8 mouse cellular contexts compared by ENCODE assay signal in genomic region chr3:134828875-134829530, GRCm38 (mm10). TPM values are rescaled to one million over a fixed set of nuclear protein-coding genes. Genes with fewer than 3 reads are reported as not detected.
DNase-seq lines count a peak whose midpoint lies in the region; ATAC-seq and TF ChIP-seq lines count a peak whose summit lies in the region.

Tacr3 (plus strand) TSS chr3:134829007.

- H3K4me2 ChIP-seq in lung, postnatal 0 days (replicated peaks; ENCODE audit: low read depth, low read length): peak within 1 kb of the TSS; percentile 19; the same call in 1 of the 2 replicates
- H3K4me2 ChIP-seq in liver, embryonic 12.5 days: peak within 1 kb of the TSS; percentile 55

- WGBS in lung, postnatal 0 days: under 1% methylated on average over 35 of the region's 36 CpGs
- 4% methylated on average over 36 of the region's 36 CpGs for WGBS in liver, embryonic 12.5 days (ENCODE audit: insufficient replicate concordance)

- no peaks in the 10 kb centered on the region for H3K9me3 ChIP-seq in lung, postnatal 0 days (ENCODE audit: low read length)
- 0 out of 2 replicates have a peak, but pooled peaks cover 3% of the 10 kb centered on the region for H3K9me3 ChIP-seq in liver, embryonic 12.5 days (replicated peaks)

- no peaks in the 10 kb centered on the region for H3K4me1 ChIP-seq in lung, postnatal 0 days (ENCODE audit: insufficient read depth, low read depth, low read length)
- no peaks in the 10 kb centered on the region for H3K4me1 ChIP-seq in liver, embryonic 12.5 days

- TF ChIP-seq EP300 in lung, postnatal 0 days (IDR thresholded peaks at IDR 0.05): no peak

- no peak for TF ChIP-seq CTCF in lung, postnatal 0 days (IDR thresholded peaks at IDR 0.05)

- DNase-seq in cerebellum, postnatal 25 days: peak; percentile 4 to 5
- DNase-seq in cerebellum, adult 9-10 months: no peak
- DNase-seq in lung, postnatal 0 days (ENCODE audit: low spot score): no peak
- no peak for DNase-seq in lung, postnatal 10 days
- DNase-seq in gonadal fat pad, adult 2 months (ENCODE audit: low read depth): peak; percentile 19
- peak; percentile 35 for DNase-seq in retina, postnatal 1 day
- no peak for DNase-seq in lung, postnatal 14 days

- no peak within 1 kb of the TSS for H3K27ac ChIP-seq in lung, postnatal 0 days (ENCODE audit: low read length)
- H3K27ac ChIP-seq in liver, embryonic 12.5 days: no peak within 1 kb of the TSS

- H3K27me3 ChIP-seq in lung, postnatal 0 days (replicated peaks; ENCODE audit: insufficient read depth, low read length): no peaks in the 10 kb centered on the region
- H3K27me3 ChIP-seq in liver, embryonic 12.5 days (replicated peaks): peaks cover 14% of the 10 kb centered on the region

- no peak within 1 kb of the TSS for H3K9ac ChIP-seq in lung, postnatal 0 days (replicated peaks; ENCODE audit: low read depth)
- no peak within 1 kb of the TSS for H3K9ac ChIP-seq in liver, embryonic 12.5 days

- no peak for ATAC-seq in lung, postnatal 0 days
- ATAC-seq in liver, embryonic 12.5 days: no peak

- 0 out of 2 replicates have a peak within 1 kb of the TSS, but pooled peaks have one; percentile 8 for H3K4me3 ChIP-seq in lung, postnatal 0 days (ENCODE audit: low read depth, low read length)
- peak within 1 kb of the TSS; percentile 21 for H3K4me3 ChIP-seq in liver, embryonic 12.5 days

- H3K36me3 ChIP-seq in lung, postnatal 0 days (ENCODE audit: insufficient read depth, low read length): no peaks in the 10 kb centered on the region
- no peaks in the 10 kb centered on the region for H3K36me3 ChIP-seq in liver, embryonic 12.5 days

RNA-seq across cellular contexts. Expression of gene Tacr3, which starts in this region (rescaled TPM):
- polyA plus RNA-seq in lung, postnatal 0 days (2015; fragmentation: Nextera tagmentation; extraction: Ambion mirVana): not detected in 2 replicates
- polyA plus RNA-seq in gonadal fat pad, adult 2 months (2012; rRNA removed): 0.05 TPM in 1 of 2 replicates, not detected in the other
- 0.07 and 0.12 TPM in 2 replicates for polyA plus RNA-seq in liver, embryonic 12.5 days (2016; fragmentation: Nextera tagmentation; extraction: Ambion mirVana)

Comparison
In these comparisons a context has a peak if more than half of its experiments do, and no peak if none do; other contexts are left out.
1. DNase-seq: peak in cerebellum, postnatal 25 days (2 of 2) and retina, postnatal 1 day (single experiment); none in cerebellum, adult 9-10 months (single experiment), lung, postnatal 0 days (single experiment), lung, postnatal 10 days (single experiment) and lung, postnatal 14 days (single experiment).
2. Peak in DNase-seq in gonadal fat pad, adult 2 months; RNA of the gene not detected or under 1 TPM.